Mouse (Mus musculus) natural killer cell, adult 2 months (primary cell): ENCODE results near the gene Unc79.
A peak's percentile ranks its signal among the peaks of the same experiment; 100 is the strongest.

Experiments
- DNase-seq, 2 experiments: peaks; one replicate each; pipeline ENCODE4 v3.0.0; 2022; ENCODE audit warnings: low spot score in 2 of 2

Unc79 gene

DNA sequence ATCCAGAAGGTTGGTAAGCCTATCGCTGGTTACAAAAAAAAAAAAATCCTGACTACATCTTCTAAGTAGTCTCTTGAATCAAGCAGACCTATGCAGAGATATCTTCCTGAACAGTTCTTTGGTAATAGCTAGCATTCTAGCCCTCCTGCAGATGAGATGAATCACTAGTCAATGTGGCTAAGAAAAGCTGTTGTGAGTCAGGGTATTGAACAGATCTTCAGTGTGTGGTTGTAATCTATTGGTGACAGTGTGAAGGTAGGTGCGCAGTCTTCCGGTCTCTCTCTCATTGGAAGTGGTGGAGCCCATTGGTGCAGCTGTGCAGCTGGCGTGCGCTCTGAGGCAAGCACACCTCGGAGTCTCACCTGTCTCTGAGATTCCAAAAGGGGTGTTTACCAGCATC, 180.3 kb downstream of the Unc79 start:
- no peak for DNase-seq

DNA sequence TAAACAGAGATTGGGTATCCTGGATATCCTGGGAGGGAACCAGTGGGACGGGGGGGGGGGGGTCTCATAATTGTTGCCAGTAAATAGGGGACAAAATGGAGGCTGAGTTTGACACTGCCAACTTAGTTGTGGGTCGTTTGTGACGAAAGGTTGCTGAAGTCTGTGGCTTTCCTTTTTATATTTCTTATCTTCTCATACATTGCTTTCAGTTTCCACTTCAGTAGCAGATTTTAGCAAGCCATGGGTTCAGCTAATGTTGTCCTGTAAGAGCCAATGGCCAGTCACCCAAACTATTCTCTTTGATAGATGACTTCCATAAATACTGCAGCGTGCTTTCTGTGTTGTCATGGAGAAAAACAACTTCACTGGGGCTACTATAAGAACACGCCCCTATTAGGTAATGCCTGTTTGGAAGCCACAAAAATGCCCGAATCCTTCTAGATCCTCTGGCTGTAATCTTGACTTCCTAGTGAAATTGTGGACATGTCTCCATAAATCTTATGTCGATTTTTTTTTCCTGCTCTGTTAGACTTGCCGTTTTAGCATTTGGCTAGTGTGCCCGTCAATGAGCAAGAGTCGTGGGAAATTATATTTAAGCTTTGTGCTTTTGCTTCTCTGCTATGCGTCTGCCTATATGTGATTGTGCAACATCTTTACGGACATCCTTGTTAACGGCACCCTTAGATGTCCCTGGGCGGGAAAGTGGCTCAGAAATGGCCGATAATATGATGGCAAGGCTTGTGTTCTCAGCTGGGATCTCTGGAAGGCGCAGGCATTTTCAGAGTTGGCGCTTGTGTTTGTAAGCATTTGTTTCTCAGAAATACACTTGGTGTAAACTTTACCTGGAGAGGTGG, 181.0 kb downstream of the Unc79 start:
- no peak for DNase-seq

GRCm38 (mm10) chr12:103131419-103131818, 182.8 kb downstream of the Unc79 start:
- DNase-seq, result no peak

DNA sequence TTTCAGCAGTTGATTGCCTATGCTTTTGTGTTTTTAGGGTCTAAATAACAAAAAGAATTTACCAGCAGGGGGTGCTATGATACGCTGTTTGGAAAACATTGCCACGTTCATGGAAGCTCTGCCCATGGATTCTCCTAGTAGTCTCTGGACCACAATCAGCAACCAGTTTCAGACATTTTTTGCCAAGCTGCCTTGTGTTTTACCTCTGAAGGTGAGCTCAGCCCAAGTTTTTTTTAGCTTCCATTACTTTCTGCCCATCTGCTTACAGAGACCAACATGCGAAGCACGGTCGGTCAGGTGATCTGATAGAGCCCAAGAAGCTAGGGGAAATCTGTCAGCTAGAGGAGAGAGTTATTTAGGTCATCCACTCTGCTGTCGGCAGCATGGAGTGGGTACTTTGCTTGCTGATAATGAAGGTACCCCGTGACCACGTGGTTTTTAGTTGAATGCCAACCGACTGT, 193.9 kb downstream of the Unc79 start:
- DNase-seq, result peak; percentile 0 to 10

DNA sequence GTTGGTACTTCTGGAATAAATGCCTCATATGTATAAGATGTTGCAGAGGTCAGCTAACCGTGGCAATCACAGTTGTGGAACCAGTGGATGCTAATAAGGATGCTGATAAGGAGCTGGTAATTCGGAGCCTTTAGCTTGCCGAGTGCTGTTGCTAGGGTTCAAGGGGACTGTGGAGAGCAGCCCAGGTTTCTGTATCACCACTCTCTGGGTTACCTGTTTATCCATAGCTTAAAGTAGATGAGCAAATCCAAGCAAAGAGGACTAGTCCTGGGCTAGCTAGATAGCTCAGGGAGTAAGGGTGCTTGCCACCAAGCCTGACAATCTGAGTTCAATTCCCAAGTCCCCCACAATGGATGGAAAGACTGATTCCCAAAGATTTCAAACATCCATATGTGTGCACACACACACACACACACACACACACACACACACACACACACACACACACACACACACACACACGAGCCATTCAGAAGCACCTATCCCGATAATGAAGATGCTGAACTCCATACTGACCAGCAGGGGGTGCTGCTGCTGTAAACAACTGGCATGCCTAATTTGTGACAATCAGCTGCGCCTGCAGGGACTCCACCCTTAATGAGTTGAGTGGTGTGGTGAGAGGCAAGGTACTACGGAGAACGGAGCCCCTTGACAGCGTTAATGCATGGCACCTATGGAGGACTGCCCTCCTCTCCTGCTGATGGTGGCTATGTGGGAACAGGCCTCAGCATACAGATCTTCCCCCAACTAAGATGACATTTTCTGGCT, 195.3 kb downstream of the Unc79 start:
- DNase-seq, result peak; percentile 11 to 19

DNA sequence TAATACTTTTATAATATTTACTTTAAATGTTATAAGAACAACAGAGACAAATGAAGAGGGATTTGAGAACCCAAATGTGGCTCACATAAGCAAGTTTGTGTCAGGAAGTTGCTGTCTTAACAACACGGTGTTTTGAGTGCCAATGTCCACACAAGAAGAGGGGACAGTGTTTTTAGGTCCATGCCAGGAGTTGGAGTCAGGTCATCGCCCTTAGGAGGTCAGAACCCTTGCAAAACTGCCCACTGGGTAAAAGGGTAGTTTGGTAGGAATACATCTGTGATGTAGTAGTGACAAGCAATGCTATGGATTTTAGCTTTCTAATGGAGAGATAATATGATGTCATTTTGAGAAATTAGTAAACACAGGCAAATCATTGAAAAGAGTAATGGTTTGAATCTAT, 201.6 kb downstream of the Unc79 start:
- no peak for DNase-seq

- DNase-seq, result no peak
Measured at GRCm38 (mm10) chr12:103154927-103155326, 206.3 kb downstream of the Unc79 start.

DNA sequence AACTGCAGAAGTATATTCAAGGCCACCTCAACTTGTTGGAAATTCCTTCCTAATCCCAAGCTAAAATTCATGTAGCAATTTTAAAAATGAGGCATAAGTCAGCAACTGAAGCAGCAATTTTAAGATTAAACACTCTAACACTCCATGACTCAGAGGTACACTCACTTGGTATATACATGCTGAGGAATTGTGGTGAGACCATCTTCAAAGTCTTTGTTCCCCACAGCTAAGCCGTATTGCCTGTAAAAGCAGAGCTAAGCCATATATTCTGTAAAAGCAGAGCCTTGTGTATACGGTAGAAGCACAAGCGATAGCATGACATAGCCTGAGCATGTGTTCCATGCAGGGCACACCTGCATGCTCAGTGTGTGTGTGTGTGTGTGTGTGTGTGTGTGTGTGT, 206.7 kb downstream of the Unc79 start:
- DNase-seq, result no peak

DNA sequence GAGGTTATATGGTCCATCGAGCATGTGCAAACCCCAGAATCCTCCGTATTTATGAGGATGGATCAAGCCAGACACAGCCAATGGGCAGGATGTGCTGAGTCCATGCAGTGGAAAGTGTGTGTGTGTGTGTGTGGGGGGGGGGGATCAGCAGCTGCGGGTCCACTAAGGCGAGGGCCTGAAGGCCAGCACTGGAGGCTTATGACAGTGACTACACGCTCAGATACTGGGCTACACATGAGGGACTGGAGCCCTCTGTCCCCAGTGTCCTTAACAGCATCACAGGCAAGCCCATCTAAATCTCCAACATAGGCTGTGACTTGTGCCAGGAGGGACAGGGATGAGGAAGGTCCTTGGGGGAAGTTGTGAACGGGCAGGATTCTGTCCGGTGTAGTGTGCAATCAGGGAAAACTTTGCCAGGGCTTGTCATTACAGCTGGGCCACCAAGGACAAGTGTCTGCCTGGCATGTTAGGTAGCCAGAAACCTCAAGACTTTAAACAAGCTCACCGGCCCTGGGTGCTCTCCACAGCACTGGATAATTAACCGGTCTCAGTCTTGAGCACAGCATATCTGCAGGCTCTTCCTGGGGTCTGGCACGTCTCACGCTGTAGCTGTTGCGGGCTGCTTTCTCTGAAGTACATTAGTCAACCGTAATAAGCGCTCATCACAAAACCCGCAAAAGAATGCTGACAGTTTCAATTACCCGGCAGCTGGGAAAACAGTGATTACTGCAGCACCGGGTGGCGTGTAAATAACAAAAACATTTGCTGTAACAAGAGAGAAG, 208.7 kb downstream of the Unc79 start:
- DNase-seq, result no peak

DNA sequence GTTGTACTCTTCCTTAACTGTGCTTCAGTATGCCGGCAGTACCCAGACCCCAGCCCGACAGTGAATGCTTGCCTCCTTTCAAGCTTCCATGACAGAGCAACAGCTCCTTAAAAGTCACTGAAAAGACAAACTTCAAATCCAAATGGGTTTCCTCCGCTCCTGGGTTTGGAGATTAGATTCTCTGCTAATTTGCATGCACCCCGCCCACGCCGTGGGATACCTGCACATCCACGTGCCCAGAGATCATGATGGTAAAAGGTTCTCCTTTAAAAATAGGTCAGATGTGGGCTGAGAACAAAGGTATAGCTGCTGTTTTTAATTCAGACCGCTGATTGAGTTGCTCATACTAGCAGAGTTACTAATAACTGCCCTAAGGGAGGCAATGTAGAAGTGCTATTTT, 210.4 kb downstream of the Unc79 start:
- DNase-seq, result no peak

DNA sequence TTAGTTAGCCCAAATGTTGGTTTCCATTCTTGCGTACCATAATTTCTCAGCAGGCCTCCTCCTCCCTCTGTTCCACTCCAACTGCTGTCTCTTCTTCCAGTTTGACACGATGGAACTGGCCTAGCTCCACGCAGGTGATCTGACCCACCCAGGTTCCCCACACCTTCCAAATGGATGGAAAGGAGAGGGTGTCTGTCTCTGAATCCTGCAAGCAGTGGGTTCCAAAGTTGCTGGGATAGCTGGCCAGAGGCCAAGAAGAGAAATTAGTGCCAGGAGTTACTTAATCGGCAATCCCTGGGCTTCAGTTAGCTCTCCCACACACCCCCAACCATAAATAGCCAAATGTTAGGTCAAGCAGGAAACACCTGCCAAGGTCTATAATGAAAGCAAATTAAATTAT, 212.1 kb downstream of the Unc79 start:
- DNase-seq, result no peak

DNA sequence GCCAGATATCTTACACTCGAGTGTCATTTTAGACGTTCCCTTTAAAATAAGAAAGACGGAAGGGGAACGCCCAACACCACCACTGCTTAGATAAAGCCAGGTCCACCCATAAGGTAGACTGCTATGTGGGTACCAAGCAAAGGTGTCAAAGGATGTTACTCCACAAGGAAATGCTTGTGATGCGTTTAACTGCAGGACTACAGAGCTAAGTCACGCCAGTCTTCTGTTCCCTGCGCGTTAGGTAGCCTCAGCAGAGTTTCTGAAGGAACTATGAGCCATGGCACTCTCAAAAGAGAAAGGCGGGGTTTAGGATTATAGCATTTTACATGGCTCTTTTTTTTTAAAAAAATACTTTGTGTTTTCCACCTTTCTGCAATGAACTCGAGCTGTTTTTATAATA, 214.9 kb downstream of the Unc79 start:
- no peak for DNase-seq

DNA sequence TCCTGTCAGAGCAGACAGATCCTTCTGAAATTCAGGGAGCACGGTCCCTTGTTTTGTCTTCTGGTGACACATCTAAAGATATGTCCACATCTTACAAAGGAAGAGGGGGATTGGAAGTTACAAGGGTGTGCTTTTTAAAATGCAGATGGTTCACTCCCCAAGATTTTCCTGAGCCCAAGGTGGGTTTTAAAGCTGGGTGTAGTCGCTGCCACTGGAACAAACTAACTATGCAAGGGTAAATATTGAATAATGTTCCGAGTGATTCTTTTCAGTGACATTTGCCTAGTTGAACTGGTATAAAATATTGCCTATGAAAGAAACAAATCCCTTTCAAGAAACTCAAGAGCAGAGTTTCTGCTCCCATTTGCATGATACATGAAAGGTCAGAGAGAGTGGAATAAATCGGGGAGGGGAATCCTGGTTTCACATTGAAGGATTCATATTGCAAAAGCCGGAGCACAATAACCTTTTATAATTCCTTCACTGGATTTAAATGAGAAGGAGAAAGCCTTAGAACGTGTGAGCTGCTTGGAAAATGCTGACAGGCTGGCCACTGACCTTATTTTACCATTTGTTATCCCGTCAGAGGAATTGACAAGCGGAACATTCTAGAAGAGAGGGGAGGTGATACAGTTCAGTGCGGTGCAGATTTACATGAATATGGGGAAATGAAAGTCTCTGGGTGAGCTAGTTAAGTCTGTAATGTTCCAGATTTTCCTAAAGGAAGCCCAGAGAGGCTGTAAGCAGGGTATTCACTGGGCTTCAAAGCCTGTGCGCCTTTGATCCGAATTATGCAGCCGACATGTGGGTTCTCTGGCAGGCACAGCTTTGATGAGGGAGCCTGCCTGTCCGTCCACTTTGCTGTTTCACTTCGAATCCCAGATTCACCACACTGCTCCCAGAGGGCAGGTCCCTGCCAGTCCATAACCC, 215.7 kb downstream of the Unc79 start:
- no peak for DNase-seq

GRCm38 (mm10) chr12:103168892-103169291, 220.2 kb downstream of the Unc79 start:
- no peak for DNase-seq

GRCm38 (mm10) chr12:103183057-103183456, 234.4 kb downstream of the Unc79 start:
- no peak for DNase-seq

GRCm38 (mm10) chr12:103187020-103187419, 238.4 kb downstream of the Unc79 start:
- no peak for DNase-seq

DNA sequence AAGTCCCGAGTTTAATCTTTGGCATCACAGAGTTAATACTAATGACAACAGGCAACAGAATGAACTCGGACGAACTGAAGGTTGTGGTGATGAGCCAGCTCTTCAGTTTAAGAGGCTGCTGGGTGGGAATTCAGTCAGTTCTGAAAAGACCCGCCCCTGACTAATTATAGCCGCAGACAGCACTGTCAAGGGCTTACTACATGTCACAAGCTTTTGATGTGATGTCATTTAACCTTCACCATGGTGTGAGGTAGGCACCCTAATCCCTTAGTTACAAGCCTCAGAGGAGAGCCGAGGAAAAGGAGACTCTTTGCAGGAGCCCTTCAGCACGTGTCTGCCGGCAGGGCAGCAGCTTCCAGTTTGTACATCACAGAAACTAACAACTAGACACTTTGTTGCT, 239.6 kb downstream of the Unc79 start:
- no peak for DNase-seq

GRCm38 (mm10) chr12:103189771-103190170, 241.1 kb downstream of the Unc79 start:
- DNase-seq, result no peak

DNA sequence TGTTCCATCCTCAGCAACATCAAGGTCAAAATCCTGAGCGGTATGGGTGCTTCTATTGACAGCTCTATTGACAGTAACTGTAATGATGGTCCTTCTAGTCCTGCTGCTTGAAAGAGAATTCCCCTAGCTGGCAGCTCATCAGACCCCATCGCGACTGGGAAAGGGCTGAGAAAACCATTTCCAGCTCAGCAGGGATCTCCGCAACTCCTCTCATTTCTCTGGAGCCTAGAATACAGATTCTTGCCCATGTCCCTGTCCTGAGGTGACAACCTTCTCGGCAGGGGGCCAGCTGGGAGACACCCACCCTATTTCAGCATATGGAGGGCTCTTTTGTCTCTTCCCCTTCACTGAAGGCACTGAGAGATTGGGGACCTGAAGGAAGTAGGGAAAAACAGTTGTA, 244.3 kb downstream of the Unc79 start:
- no peak for DNase-seq

GRCm38 (mm10) chr12:103202592-103203544, 254.2 kb downstream of the Unc79 start:
- no peak for DNase-seq
